Mouse (Mus musculus) forebrain, embryonic 13.5 days (tissue): ENCODE results near the gene Snx11. TPM values are rescaled to one million over a fixed set of nuclear protein-coding genes. Genes with fewer than 3 reads are reported as not detected.

Experiments
- ATAC-seq: fragments of 200-750 bp; cut with Nextera tagmentation; 2 replicates; pipeline ENCODE4 v1.8.0; 2017
- H3K27ac ChIP-seq: fragments of 300-500 bp; sonication (generic); 2 replicates; pipeline ENCODE4 v1.5.1; 2015; ENCODE audit warnings: inconsistent platforms, mild to moderate bottlenecking, moderate library complexity
- H3K27me3 ChIP-seq: fragments of 300-500 bp; sonication (generic); 2 replicates; pipeline ENCODE4 v1.6.1; 2015; ENCODE audit warnings: mild to moderate bottlenecking, inconsistent platforms
- H3K36me3 ChIP-seq: fragments of 300-500 bp; sonication (generic); 2 replicates; pipeline ENCODE4 v1.6.1; 2015; ENCODE audit warnings: mild to moderate bottlenecking, inconsistent platforms; ENCODE audit not compliant: poor library complexity, severe bottlenecking
- H3K4me1 ChIP-seq: fragments of 300-500 bp; sonication (generic); 2 replicates; pipeline ENCODE4 v1.6.1; 2015; ENCODE audit warnings: inconsistent platforms
- H3K4me2 ChIP-seq: fragments of 300-500 bp; sonication (generic); 2 replicates; pipeline ENCODE4 v1.6.1; 2015; ENCODE audit warnings: inconsistent platforms, mild to moderate bottlenecking, moderate library complexity
- H3K4me3 ChIP-seq: fragments of 300-500 bp; sonication (generic); 2 replicates; pipeline ENCODE4 v1.5.1; 2015; ENCODE audit warnings: mild to moderate bottlenecking, inconsistent platforms
- H3K9ac ChIP-seq: fragments of 300-500 bp; sonication (generic); 2 replicates; pipeline ENCODE4 v1.6.1; 2015; ENCODE audit warnings: mild to moderate bottlenecking, inconsistent platforms
- H3K9me3 ChIP-seq: fragments of 300-500 bp; sonication (generic); replicated peaks from 2 replicates; pipeline ENCODE4 v1.6.1; 2016; ENCODE audit warnings: inconsistent platforms
- WGBS: fragments of 180-500 bp; shearing (Covaris S2); methylation state at CpG from one replicate; pipeline ENCODE4 v1.1.7; 2015; 5-methylcytosine and 5-hydroxymethylcytosine counted together
- polyA plus RNA-seq: library from polyadenylated mRNA; unstranded; fragments of >200 nt; fragmentation: Nextera tagmentation; extraction: Ambion mirVana; gene quantifications from 2 replicates; pipeline ENCODE4 v1.2.1, GENCODE M21; 2015

Snx11 gene
- polyA plus RNA-seq, 1 experiment from 2014 or later, result 36.2 TPM

DNA sequence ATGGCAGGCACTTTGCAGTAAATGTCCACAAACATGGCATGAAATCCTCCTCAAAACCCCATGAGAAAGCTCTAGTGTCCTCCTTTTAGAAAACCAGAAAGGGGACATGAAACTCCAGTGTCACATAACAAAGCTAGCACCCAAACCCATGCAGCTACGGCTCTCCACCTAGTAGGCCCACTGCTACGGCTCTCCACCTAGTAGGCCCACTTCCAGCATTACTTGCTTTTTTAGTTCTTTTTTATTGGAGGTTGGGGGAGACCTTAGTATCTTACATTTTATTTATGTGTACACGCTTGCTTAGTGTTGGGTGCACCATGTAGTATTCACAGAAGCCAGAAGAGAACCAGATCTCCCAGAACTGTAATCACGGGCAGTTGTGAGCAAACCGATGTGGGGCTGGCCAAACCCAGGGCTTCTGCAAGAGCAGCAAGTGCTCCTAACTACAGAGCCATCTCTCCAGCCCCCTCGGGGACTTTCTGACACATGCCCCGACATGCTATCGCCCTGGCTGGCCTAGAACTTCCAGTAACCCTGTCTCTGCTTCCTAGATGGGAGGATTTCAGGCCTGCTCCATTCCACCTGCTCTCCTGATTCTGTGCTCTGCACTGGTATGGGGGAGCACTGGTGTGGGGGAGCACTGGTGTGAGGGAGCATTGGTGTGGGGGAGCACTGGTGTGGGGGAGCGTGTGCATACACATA lies 5.9 kb downstream of the Snx11 start:
- no peak overlapping the region for H3K27ac ChIP-seq
- no peaks in the 10 kb centered on the region for H3K9me3 ChIP-seq
- H3K9ac ChIP-seq, result no peak overlapping the region
- H3K4me3 ChIP-seq, result no peak overlapping the region
- peaks cover 39% of the 10 kb centered on the region for H3K4me1 ChIP-seq
- no peak overlapping the region for H3K4me2 ChIP-seq
- 97% methylated on average over 9 of the region's 9 CpGs for WGBS
- no peak for ATAC-seq
- H3K36me3 ChIP-seq, result peaks cover 67% of the 10 kb centered on the region
- H3K27me3 ChIP-seq, result no peaks in the 10 kb centered on the region

DNA sequence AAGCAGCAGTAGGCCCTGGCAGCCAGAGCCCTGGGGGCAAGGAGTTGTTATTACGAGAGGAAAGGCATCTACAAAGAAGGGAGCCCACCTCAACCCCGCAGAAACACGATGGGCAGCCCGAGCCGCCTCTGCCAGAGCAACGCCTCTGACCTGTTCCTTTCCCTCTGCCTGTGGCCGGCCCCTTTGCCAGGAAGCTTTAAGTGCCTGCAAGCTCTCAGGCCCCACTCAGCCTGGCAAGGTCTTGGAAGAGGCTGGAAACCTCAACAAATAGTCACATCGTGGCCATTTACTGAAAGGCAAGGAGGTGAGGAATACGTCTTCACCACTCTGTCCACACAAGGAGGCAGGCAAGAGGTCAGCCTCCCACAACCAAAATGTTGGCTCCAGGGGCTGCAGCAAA lies 9.1 kb downstream of the Snx11 start:
- no peak overlapping the region for H3K4me3 ChIP-seq
- H3K27ac ChIP-seq, result peak overlapping the region; percentile 85
- H3K4me2 ChIP-seq, result no peak overlapping the region
- H3K9ac ChIP-seq, result peak overlapping the region; percentile 46; the same call in 1 of the 2 replicates
- H3K9me3 ChIP-seq, result no peaks in the 10 kb centered on the region
- peaks cover 44% of the 10 kb centered on the region for H3K4me1 ChIP-seq
- no peaks in the 10 kb centered on the region for H3K27me3 ChIP-seq
- peaks cover 56% of the 10 kb centered on the region for H3K36me3 ChIP-seq
- no peak for ATAC-seq
- 67% methylated on average over 9 of the region's 9 CpGs for WGBS

DNA sequence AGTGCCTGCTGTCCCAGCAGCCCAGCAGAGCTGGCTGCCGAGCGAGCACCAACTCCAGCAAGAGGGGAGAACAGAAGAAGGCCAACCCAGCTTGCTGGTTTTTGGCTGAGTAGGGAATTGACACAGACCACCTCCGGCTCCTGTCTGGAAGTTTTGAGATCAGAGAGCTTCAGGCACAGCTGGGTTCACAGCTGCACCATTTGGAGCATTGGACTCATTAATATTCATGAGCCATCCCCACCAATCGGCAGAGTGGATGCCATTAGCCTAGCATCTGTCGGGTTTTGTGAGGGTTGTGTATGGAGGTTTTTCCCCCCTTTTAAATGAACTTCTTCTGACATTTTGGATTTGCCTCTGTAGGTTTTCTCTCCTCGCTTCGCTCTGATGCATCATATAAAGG lies 10.3 kb downstream of the Snx11 start:
- ATAC-seq, result peak; percentile 82
- H3K4me2 ChIP-seq, result no peak overlapping the region; the same call in 1 of the 2 replicates
- WGBS, result 15% methylated on average over 7 of the region's 7 CpGs

DNA sequence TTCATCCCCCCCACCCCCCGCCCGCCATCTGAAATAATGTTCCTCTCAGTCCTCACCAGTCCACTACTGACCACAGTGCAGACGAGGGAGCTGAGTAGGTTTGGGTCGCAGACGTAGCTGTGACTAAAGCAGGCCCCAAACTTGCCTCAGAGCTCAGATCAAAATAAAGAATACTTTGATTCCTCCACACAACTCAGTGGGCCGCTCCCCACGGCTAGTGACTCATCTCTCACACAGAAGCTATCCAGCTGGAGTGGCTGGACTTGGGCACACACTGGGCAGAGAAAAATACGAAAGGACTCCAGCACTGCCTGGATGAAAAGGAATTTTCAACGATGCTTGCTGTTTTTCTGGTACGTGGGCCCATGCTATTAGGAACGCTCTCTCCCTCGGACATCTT lies 10.8 kb downstream of the Snx11 start:
- Histone ChIP-seq H3K36me3 (peaks cover 40% of the 10 kb centered on the region), H3K27me3 (no peaks in the 10 kb centered on the region), H3K4me1 (peaks cover 49% of the 10 kb centered on the region), H3K4me2 (no peak overlapping the region; the same call in 1 of the 2 replicates), H3K27ac (peak overlapping the region; percentile 85), H3K9ac (no peak overlapping the region), H3K9me3 (no peaks in the 10 kb centered on the region), H3K4me3 (no peak overlapping the region)
- 66% methylated on average over 12 of the region's 12 CpGs for WGBS
- ATAC-seq, result no peak

More for the DNA sequence above, 10.3 kb downstream of the Snx11 start:
- Histone ChIP-seq H3K27me3 (no peaks in the 10 kb centered on the region), H3K4me1 (peaks cover 49% of the 10 kb centered on the region), H3K36me3 (peaks cover 45% of the 10 kb centered on the region), H3K9me3 (no peaks in the 10 kb centered on the region), H3K27ac (peak overlapping the region; percentile 85), H3K4me3 (no peak overlapping the region), H3K9ac (peak overlapping the region; percentile 46; the same call in 1 of the 2 replicates)

DNA sequence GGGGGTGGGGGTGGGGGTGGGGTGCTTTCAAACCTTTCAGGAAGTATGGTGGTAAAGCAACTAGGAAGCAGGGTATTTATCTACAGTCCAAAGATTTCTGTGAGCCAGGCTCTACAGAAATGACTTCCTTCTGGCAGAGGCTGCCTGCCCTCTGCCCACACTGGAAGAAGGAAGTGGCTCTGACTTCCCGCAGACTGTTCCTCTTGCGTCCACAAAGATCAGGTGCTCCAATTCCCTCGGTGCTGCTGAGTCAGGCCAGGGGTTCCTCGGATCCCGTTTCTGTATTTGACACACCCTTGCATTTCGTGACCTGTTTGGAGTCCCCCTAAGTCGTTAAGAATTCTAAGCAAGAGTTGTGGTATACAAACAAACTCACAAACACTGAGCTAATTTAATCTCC lies 11.7 kb downstream of the Snx11 start:
- peaks cover 31% of the 10 kb centered on the region for H3K36me3 ChIP-seq
- no peak overlapping the region for H3K27ac ChIP-seq
- H3K4me1 ChIP-seq, result peaks cover 49% of the 10 kb centered on the region
- WGBS, result 85% methylated on average over 7 of the region's 7 CpGs
- H3K4me2 ChIP-seq, result no peak overlapping the region
- no peak overlapping the region for H3K9ac ChIP-seq
- H3K27me3 ChIP-seq, result no peaks in the 10 kb centered on the region
- H3K9me3 ChIP-seq, result no peaks in the 10 kb centered on the region
- no peak overlapping the region for H3K4me3 ChIP-seq
- ATAC-seq, result no peak

DNA sequence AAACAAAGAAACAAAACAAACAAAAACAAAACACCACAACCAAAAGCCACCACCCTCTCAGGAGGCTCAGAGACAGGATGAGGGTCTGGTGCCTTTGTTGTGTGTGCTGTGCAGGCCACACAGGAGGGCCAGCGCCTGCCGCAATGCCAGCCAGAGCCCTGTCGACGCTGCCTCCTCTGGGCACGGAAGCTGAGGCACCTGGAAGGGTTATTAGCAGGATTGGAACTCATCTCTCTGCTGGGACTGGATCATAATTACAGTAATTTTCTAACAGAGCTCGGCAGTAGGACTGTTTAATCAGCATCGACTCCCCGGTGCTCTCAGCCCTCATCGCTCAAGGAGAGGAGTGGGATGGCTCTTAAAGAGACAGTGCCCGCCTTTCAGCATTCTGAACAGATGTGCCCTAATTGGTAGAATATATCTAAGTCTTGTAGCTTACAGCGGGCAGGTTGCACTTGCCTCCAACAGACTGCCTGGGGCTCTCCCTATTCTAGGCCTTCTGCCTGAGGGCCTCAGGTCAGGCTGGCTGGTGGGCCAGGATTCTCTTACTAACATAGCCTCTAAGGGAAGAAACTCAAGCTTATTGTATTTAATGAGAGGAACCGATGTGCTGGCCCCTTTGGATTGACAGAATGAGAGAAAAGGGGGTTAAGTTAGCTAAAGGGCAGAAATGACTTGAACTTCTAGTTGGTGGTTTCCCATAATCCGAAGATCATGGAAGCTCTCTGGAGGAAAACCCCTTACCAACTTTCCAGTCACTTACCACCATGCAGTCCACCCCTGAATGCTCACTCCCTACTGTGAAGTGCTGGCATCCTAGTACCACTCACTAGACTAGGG lies 12.6 kb downstream of the Snx11 start:
- Histone ChIP-seq H3K4me3 (no peak overlapping the region), H3K27ac (peak overlapping the region; percentile 49; the same call in 1 of the 2 replicates), H3K9ac (peak overlapping the region; percentile 17; the same call in 1 of the 2 replicates), H3K27me3 (no peaks in the 10 kb centered on the region), H3K36me3 (peaks cover 21% of the 10 kb centered on the region), H3K4me2 (peak overlapping the region; percentile 13; the same call in 1 of the 2 replicates), H3K9me3 (no peaks in the 10 kb centered on the region), H3K4me1 (peaks cover 49% of the 10 kb centered on the region)
- ATAC-seq, result peak; percentile 44; the same call in 1 of the 2 replicates
- 32% methylated on average over 13 of the region's 13 CpGs for WGBS

DNA sequence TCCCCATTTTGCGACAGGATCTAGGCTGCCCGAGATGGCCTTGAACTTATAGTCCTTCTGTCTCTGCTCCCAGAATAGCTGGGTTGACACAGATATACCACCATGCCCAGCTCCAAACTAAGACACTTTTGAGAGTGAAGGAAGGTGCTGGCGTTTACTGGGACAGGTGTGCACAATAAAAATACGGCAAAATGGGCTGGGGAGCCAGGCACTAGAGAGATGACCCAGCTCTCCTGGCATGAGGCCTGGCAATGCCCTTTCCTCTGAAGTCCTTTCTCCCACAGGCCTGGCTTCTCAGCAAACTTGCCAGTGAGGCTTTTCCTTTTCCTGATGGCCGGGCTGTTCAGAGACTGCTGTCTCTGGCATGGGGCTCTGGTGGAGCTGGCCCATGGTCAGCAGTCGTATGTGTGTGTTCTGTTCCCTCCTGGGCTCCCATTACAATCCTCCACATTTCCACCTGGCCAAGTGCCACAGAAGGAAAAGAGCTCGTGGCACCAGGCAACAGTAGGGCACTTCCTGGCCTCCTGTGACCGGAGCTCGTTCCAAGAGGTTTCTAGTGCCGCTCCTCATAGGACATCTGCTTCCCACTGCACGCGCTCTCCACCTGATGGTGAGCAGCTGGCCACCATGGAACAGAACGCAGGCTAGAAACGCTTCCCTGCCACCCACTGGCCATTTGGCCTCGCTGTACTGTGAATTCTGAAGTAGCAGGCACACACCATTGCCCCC lies 14.5 kb downstream of the Snx11 start:
- peaks cover 3% of the 10 kb centered on the region for H3K36me3 ChIP-seq
- no peak overlapping the region for H3K4me3 ChIP-seq
- ATAC-seq, result no peak
- H3K4me2 ChIP-seq, result no peak overlapping the region
- H3K27ac ChIP-seq, result no peak overlapping the region
- 0 out of 2 replicates have a peak, but pooled peaks cover 4% of the 10 kb centered on the region for H3K27me3 ChIP-seq
- 74% methylated on average over 15 of the region's 15 CpGs for WGBS
- no peaks in the 10 kb centered on the region for H3K9me3 ChIP-seq
- peaks cover 42% of the 10 kb centered on the region for H3K4me1 ChIP-seq
- H3K9ac ChIP-seq, result no peak overlapping the region

DNA sequence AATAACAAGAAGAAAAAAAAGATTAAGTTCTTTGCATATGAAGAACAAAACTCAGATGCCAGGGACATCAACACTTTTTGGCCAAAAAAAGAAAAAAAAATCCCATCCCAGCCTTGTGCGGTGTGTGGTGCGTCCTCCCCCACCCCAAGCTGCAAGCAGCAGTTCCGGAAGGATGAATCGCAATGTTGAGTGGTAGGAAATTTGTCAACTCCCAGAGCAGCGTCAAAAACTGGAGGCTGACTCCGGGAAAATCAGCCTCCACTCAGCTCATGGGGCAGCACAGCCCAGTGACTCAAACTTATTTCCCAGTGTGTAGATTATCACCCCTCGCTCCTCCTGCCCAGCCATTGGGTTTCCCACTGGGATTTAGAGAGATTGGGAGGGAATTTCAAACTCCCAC lies 15.4 kb downstream of the Snx11 start:
- WGBS, result 81% methylated on average over 7 of the region's 7 CpGs
- Histone ChIP-seq H3K9ac (no peak overlapping the region), H3K36me3 (no peaks in the 10 kb centered on the region), H3K27me3 (0 out of 2 replicates have a peak, but pooled peaks cover 4% of the 10 kb centered on the region), H3K4me3 (no peak overlapping the region), H3K4me2 (no peak overlapping the region), H3K9me3 (no peaks in the 10 kb centered on the region), H3K27ac (no peak overlapping the region), H3K4me1 (peaks cover 33% of the 10 kb centered on the region)
- no peak for ATAC-seq

DNA sequence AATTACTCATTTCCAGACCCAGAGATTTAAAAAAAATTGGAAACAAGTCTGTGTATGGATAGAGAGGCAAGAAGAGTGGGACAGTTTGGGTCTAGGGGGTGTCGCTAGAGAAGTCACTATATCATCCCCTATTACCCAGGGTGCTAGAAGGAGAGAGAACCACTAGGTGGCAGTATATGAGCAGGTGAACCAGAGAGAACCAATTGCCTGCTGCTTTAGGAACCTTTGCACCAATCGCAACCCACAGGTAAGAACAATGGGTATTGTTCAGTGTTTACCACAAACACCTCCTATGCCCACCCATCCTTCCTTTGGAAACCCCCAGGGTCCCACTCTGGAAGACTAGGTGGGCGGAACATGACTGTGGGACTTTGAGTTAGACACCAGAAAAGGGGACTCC lies 17.3 kb downstream of the Snx11 start:
- 45% methylated on average over 3 of the region's 3 CpGs for WGBS
- H3K4me1 ChIP-seq, result peaks cover 20% of the 10 kb centered on the region
- H3K4me2 ChIP-seq, result no peak overlapping the region
- H3K27me3 ChIP-seq, result 0 out of 2 replicates have a peak, but pooled peaks cover 4% of the 10 kb centered on the region
- H3K4me3 ChIP-seq, result no peak overlapping the region
- H3K9ac ChIP-seq, result no peak overlapping the region
- H3K36me3 ChIP-seq, result no peaks in the 10 kb centered on the region
- 0 out of 2 replicates have a peak, but pooled peaks have one; percentile 13 for ATAC-seq
- H3K9me3 ChIP-seq, result no peaks in the 10 kb centered on the region
- H3K27ac ChIP-seq, result no peak overlapping the region

DNA sequence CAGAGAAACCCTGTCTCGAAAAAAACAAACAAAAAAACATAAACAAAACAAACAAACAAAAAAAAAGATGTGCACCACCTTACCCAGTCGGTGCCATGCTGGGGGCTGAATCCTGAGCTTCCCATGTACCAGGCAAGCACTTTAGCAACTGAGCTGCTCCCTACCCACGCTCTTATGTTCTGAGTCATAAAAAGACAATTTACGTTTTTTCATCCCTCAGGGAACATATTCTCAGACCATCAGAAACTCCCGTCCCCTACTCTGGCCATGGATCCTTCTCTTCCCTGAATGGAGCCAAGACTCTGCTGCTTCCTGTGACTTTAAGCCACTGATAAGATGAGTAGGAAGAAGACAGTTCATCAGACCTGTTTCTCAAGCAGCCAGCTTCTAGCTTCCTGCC lies 19.0 kb downstream of the Snx11 start:
- H3K36me3 ChIP-seq, result no peaks in the 10 kb centered on the region
- H3K4me2 ChIP-seq, result no peak overlapping the region
- H3K27ac ChIP-seq, result no peak overlapping the region
- no peak for ATAC-seq
- no peak overlapping the region for H3K9ac ChIP-seq
- H3K4me3 ChIP-seq, result no peak overlapping the region
- H3K27me3 ChIP-seq, result 0 out of 2 replicates have a peak, but pooled peaks cover 4% of the 10 kb centered on the region
- 84% methylated on average over 5 of the region's 5 CpGs for WGBS
- no peaks in the 10 kb centered on the region for H3K9me3 ChIP-seq
- H3K4me1 ChIP-seq, result peaks cover 6% of the 10 kb centered on the region

DNA sequence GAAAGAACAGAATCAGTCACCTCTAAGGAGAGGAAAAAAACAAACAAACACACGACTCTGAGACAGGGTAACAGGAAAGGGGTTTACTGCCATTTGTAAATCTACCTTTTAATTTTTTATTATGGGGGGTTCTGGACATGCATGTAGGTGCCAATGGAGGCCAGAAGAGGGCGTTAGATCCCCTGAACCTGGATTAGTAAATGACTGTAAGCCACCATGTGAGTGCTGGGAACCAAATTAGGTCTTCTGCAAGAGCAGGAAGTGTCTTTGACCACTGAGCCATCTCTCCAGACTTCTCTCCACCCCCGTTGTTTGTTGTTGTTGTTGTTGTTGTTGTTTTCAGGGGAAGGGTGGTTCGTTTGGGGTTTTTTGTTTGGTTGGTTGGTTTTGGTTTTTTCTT lies 19.9 kb downstream of the Snx11 start:
- no peak overlapping the region for H3K9ac ChIP-seq
- H3K27ac ChIP-seq, result no peak overlapping the region
- no peak overlapping the region for H3K4me3 ChIP-seq
- 56% methylated on average over 4 of the region's 4 CpGs for WGBS
- no peak for ATAC-seq
- H3K27me3 ChIP-seq, result 0 out of 2 replicates have a peak, but pooled peaks cover 4% of the 10 kb centered on the region
- H3K9me3 ChIP-seq, result no peaks in the 10 kb centered on the region
- no peaks in the 10 kb centered on the region for H3K36me3 ChIP-seq
- no peaks in the 10 kb centered on the region for H3K4me1 ChIP-seq
- H3K4me2 ChIP-seq, result no peak overlapping the region
